Mouse (Mus musculus) lung, embryonic 16.5 days (tissue): ENCODE results near the gene Ccdc194. TPM values are rescaled to one million over a fixed set of nuclear protein-coding genes. Genes with fewer than 3 reads are reported as not detected.
"Not testable (repeated sequence)": the region's sequence is repeated elsewhere in the genome, so short reads cannot be mapped to it uniquely, and the experiment has no call there.

Experiments
- ATAC-seq: fragments of 200-750 bp; cut with Nextera tagmentation; 2 replicates; pipeline ENCODE4 v1.8.0; 2017; ENCODE audit warnings: low read depth, mild to moderate bottlenecking, moderate library complexity
- H3K27ac ChIP-seq: fragments of 300-500 bp; sonication (generic); 2 replicates; pipeline ENCODE4 v1.5.1; 2014; ENCODE audit warnings: mild to moderate bottlenecking, control low read depth, low read length
- H3K27me3 ChIP-seq: fragments of 300-500 bp; sonication (generic); 2 replicates; pipeline ENCODE4 v1.6.1; 2014; ENCODE audit warnings: low read depth, low read length, mixed read lengths; ENCODE audit not compliant: control insufficient read depth, insufficient read depth
- H3K36me3 ChIP-seq: fragments of 300-500 bp; sonication (generic); 2 replicates; pipeline ENCODE4 v1.6.1; 2014; ENCODE audit warnings: low read length; ENCODE audit not compliant: control insufficient read depth, insufficient read depth
- H3K4me1 ChIP-seq: fragments of 300-500 bp; sonication (generic); replicated peaks from 2 replicates; pipeline ENCODE4 v1.6.1; 2014; ENCODE audit warnings: low read length, mixed read lengths; ENCODE audit not compliant: control insufficient read depth, insufficient read depth
- H3K4me2 ChIP-seq: fragments of 300-500 bp; sonication (generic); 2 replicates; pipeline ENCODE4 v1.6.1; 2014; ENCODE audit warnings: low read depth, low read length, control low read depth
- H3K4me3 ChIP-seq: fragments of 300-500 bp; sonication (generic); 2 replicates; pipeline ENCODE4 v1.5.1; 2014; ENCODE audit warnings: mild to moderate bottlenecking, low read length, control low read depth
- H3K9ac ChIP-seq: fragments of 300-500 bp; sonication (generic); 2 replicates; pipeline ENCODE4 v1.6.1; 2014; ENCODE audit warnings: low read length, control low read depth
- H3K9me3 ChIP-seq: fragments of 300-500 bp; sonication (generic); 2 replicates; pipeline ENCODE4 v1.6.1; 2016; ENCODE audit warnings: low read length; ENCODE audit not compliant: control insufficient read depth
- WGBS: fragments of 180-500 bp; shearing (Covaris S2); extraction: QIAGEN DNeasy Blood & Tissue Kit; methylation state at CpG from one replicate; pipeline ENCODE4 v1.1.7; 2014; 5-methylcytosine and 5-hydroxymethylcytosine counted together
- polyA plus RNA-seq: library from polyadenylated mRNA; unstranded; fragments of >200 nt; fragmentation: Nextera tagmentation; extraction: Ambion mirVana; gene quantifications from 2 replicates; pipeline ENCODE4 v1.2.1, GENCODE M21; 2015

Ccdc194 gene
- polyA plus RNA-seq, 1 experiment from 2014 or later, result 0.58 TPM

GRCm38 (mm10) chr8:71537028-71537867, 11.7 kb upstream of the Ccdc194 start, which contains the start of gene Bst2:
Gene Bst2, minus strand, starts transcription at chr8:71537456.
- Histone ChIP-seq H3K4me3 (peak within 1 kb of the TSS; percentile 57), H3K27me3 (no peaks in the 10 kb centered on the region), H3K9ac (peak within 1 kb of the TSS; percentile 66), H3K27ac (peak within 1 kb of the TSS; percentile 67), H3K4me1 (peaks cover 5% of the 10 kb centered on the region), H3K36me3 (no peaks in the 10 kb centered on the region), H3K4me2 (peak within 1 kb of the TSS; percentile 73), H3K9me3 (no peaks in the 10 kb centered on the region)
- 2% methylated on average over 37 of the region's 37 CpGs for WGBS
- peak; percentile 91 for ATAC-seq

- H3K36me3 ChIP-seq, result no peaks in the 10 kb centered on the region
- no peak overlapping the region for H3K27ac ChIP-seq
- no peaks in the 10 kb centered on the region for H3K27me3 ChIP-seq
- 64% methylated on average over 5 of the region's 5 CpGs for WGBS
- peaks cover 5% of the 10 kb centered on the region for H3K4me1 ChIP-seq
- ATAC-seq, result no peak
- no peaks in the 10 kb centered on the region for H3K9me3 ChIP-seq
- H3K4me2 ChIP-seq, result no peak overlapping the region; the same call in 1 of the 2 replicates
- H3K9ac ChIP-seq, result peak overlapping the region; percentile 29; the same call in 1 of the 2 replicates
- no peak overlapping the region for H3K4me3 ChIP-seq
Observed at GRCm38 (mm10) chr8:71535663-71536062, 10.2 kb upstream of the Ccdc194 start.

GRCm38 (mm10) chr8:71534263-71534810, 8.8 kb upstream of the Ccdc194 start:
- H3K9me3 ChIP-seq, result no peaks in the 10 kb centered on the region
- H3K4me1 ChIP-seq, result peaks cover 5% of the 10 kb centered on the region
- H3K36me3 ChIP-seq, result no peaks in the 10 kb centered on the region
- H3K4me2 ChIP-seq, result no peak overlapping the region
- no peak overlapping the region for H3K9ac ChIP-seq
- no peak overlapping the region for H3K27ac ChIP-seq
- no peak for ATAC-seq
- no peak overlapping the region for H3K4me3 ChIP-seq
- WGBS, result 30% methylated on average over 3 of the region's 3 CpGs
- H3K27me3 ChIP-seq, result no peaks in the 10 kb centered on the region

GRCm38 (mm10) chr8:71530735-71531467, 5.4 kb upstream of the Ccdc194 start:
- 73% methylated on average over 5 of the region's 12 CpGs for WGBS
- not testable (repeated sequence) for ATAC-seq, H3K27ac ChIP-seq

GRCm38 (mm10) chr8:71528362-71529073, 3.0 kb upstream of the Ccdc194 start:
- Histone ChIP-seq H3K27me3 (peaks cover 10% of the 10 kb centered on the region; the same call in 1 of the 2 replicates), H3K36me3 (no peaks in the 10 kb centered on the region), H3K27ac (peak overlapping the region; percentile 96), H3K9ac (peak overlapping the region; percentile 28; the same call in 1 of the 2 replicates), H3K4me1 (peaks cover 20% of the 10 kb centered on the region), H3K4me2 (peak overlapping the region; percentile 17; the same call in 1 of the 2 replicates), H3K4me3 (no peak overlapping the region), H3K9me3 (no peaks in the 10 kb centered on the region)
- 66% methylated on average over 11 of the region's 11 CpGs for WGBS
- ATAC-seq, result peak; percentile 86

More at GRCm38 (mm10) chr8:71530735-71531467, 5.4 kb upstream of the Ccdc194 start:
- H3K27me3 ChIP-seq, H3K9ac ChIP-seq, H3K4me3 ChIP-seq, H3K4me2 ChIP-seq, H3K9me3 ChIP-seq, H3K36me3 ChIP-seq: not testable (repeated sequence)
- peaks cover 14% of the 10 kb centered on the region for H3K4me1 ChIP-seq

GRCm38 (mm10) chr8:71527162-71527870, 1.8 kb upstream of the Ccdc194 start:
- H3K4me1 ChIP-seq, result peaks cover 20% of the 10 kb centered on the region
- ATAC-seq, result no peak
- no peaks in the 10 kb centered on the region for H3K36me3 ChIP-seq
- 43% methylated on average over 3 of the region's 3 CpGs for WGBS
- H3K4me3 ChIP-seq, result no peak overlapping the region
- peak overlapping the region; percentile 96 for H3K27ac ChIP-seq
- H3K27me3 ChIP-seq, result peaks cover 10% of the 10 kb centered on the region; the same call in 1 of the 2 replicates
- H3K9ac ChIP-seq, result no peak overlapping the region
- H3K4me2 ChIP-seq, result no peak overlapping the region
- no peaks in the 10 kb centered on the region for H3K9me3 ChIP-seq

- WGBS, result 17% methylated on average over 6 of the region's 6 CpGs
- Histone ChIP-seq H3K4me2 (no peak overlapping the region), H3K4me3 (no peak overlapping the region), H3K36me3 (no peaks in the 10 kb centered on the region), H3K9me3 (no peaks in the 10 kb centered on the region), H3K27me3 (peaks cover 10% of the 10 kb centered on the region; the same call in 1 of the 2 replicates), H3K27ac (peak overlapping the region; percentile 96; the same call in 1 of the 2 replicates), H3K9ac (no peak overlapping the region), H3K4me1 (peaks cover 23% of the 10 kb centered on the region)
- ATAC-seq, result no peak
Observed at GRCm38 (mm10) chr8:71526272-71526671, 761 bp upstream of the Ccdc194 start.

- Histone ChIP-seq H3K9me3 (no peaks in the 10 kb centered on the region), H3K4me3 (no peak overlapping the region), H3K36me3 (no peaks in the 10 kb centered on the region), H3K9ac (peak overlapping the region; percentile 30; the same call in 1 of the 2 replicates), H3K4me1 (peaks cover 21% of the 10 kb centered on the region), H3K4me2 (0 out of 2 replicates have a peak overlapping the region, but pooled peaks have one; percentile 24), H3K27ac (no peak overlapping the region), H3K27me3 (peaks cover 10% of the 10 kb centered on the region; the same call in 1 of the 2 replicates)
- 2% methylated on average over 17 of the region's 17 CpGs for WGBS
- peak; percentile 86 for ATAC-seq
Observed at GRCm38 (mm10) chr8:71521634-71522033, 3.9 kb downstream of the Ccdc194 start.
